Mouse (Mus musculus): ENCODE measurements at regions not wholly inside any gene's neighbourhood (a gene's known extent, or its start where the extent isn't known, plus 50 kb on each side); places are given as distances from the start of the nearest gene placed in this dataset.

- H3K4me3 ChIP-seq (ENCODE audit: insufficient read depth, poor library complexity, severe bottlenecking): no peak overlapping the region
These were observed 96.2 kb upstream of the Trpc7 start for GRCm38 (mm10) chr13:56992022-56992421.

GRCm38 (mm10) chr13:56974063-56974462 lies 78.3 kb upstream of the Trpc7 start:
- TF ChIP-seq MYOD1 (IDR thresholded peaks at IDR 0.05; ENCODE audit: control insufficient read depth, insufficient read length, low read depth): no peak
- Histone ChIP-seq H3K27me3 (ENCODE audit: control insufficient read depth, insufficient read depth, insufficient read length) (no peaks in the 10 kb centered on the region), H3ac (ENCODE audit: control insufficient read depth, insufficient read length, low read depth) (no peak overlapping the region), H3K79me3 (ENCODE audit: low read depth) (no peaks in the 10 kb centered on the region), H3K79me2 (ENCODE audit: control insufficient read depth, insufficient read depth) (no peaks in the 10 kb centered on the region), H3K36me3 (ENCODE audit: control insufficient read depth, insufficient read depth) (no peaks in the 10 kb centered on the region), H3K4me3 (ENCODE audit: insufficient read depth, poor library complexity, severe bottlenecking) (no peak overlapping the region)

More at GRCm38 (mm10) chr13:56992022-56992421, 96.2 kb upstream of the Trpc7 start:
- Histone ChIP-seq H3K36me3 (ENCODE audit: control insufficient read depth, insufficient read depth) (no peaks in the 10 kb centered on the region), H3K27me3 (ENCODE audit: control insufficient read depth, insufficient read depth, insufficient read length) (no peaks in the 10 kb centered on the region), H3K79me2 (ENCODE audit: control insufficient read depth, insufficient read depth) (no peaks in the 10 kb centered on the region), H3K79me3 (ENCODE audit: low read depth) (no peaks in the 10 kb centered on the region), H3ac (ENCODE audit: control insufficient read depth, insufficient read length, low read depth) (no peak overlapping the region)
- TF ChIP-seq MYOG (IDR thresholded peaks at IDR 0.05; ENCODE audit: control insufficient read depth, extremely low read depth, insufficient read length) (no peak), MAX (IDR thresholded peaks at IDR 0.05) (no peak), CTCF (IDR thresholded peaks at IDR 0.05; ENCODE audit: control insufficient read depth, insufficient read depth, insufficient read length) (no peak), MYOD1 (IDR thresholded peaks at IDR 0.05; ENCODE audit: control insufficient read depth, insufficient read length, low read depth) (no peak), FOSL1 (IDR thresholded peaks at IDR 0.05; ENCODE audit: insufficient read depth, low read length, poor library complexity, severe bottlenecking) (no peak), USF1 (IDR thresholded peaks at IDR 0.05; ENCODE audit: low read depth) (no peak), CEBPB (IDR thresholded peaks at IDR 0.05; ENCODE audit: low read depth) (no peak)

DNA sequence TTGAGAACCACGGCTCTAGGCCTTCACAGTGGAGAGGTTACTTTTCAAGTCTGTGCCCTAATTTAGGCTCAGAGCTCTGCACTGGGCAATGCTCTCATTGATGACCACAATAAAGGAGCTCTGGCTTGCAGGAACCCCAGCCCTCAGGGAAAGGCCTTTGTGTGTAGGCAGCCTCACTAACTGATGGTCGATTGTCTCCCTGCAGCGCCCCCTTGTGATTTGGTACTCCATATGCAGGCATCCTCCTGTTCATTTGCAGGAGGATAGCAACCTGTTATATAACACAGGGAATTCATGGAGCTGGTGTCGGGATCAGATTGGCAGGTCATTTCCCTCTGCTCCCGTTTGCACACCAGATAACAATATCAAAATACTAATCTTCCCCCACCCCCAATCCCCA lies 59.6 kb upstream of the Trpc7 start:
- TF ChIP-seq CTCF (IDR thresholded peaks at IDR 0.05; ENCODE audit: control insufficient read depth, insufficient read depth, insufficient read length): no peak
- TF ChIP-seq MAX (IDR thresholded peaks at IDR 0.05): no peak
- no peak for TF ChIP-seq MYOG (IDR thresholded peaks at IDR 0.05; ENCODE audit: control insufficient read depth, extremely low read depth, insufficient read length)
- no peak for TF ChIP-seq FOSL1 (IDR thresholded peaks at IDR 0.05; ENCODE audit: insufficient read depth, low read length, poor library complexity, severe bottlenecking)
- TF ChIP-seq USF1 (IDR thresholded peaks at IDR 0.05; ENCODE audit: low read depth): no peak
- no peak for TF ChIP-seq CEBPB (IDR thresholded peaks at IDR 0.05; ENCODE audit: low read depth)
- TF ChIP-seq MYOD1 (IDR thresholded peaks at IDR 0.05; ENCODE audit: control insufficient read depth, insufficient read length, low read depth): no peak
- Histone ChIP-seq H3ac (ENCODE audit: control insufficient read depth, insufficient read length, low read depth) (no peak overlapping the region), H3K36me3 (ENCODE audit: control insufficient read depth, insufficient read depth) (no peaks in the 10 kb centered on the region), H3K79me3 (ENCODE audit: low read depth) (no peaks in the 10 kb centered on the region), H3K27me3 (ENCODE audit: control insufficient read depth, insufficient read depth, insufficient read length) (no peaks in the 10 kb centered on the region), H3K4me3 (ENCODE audit: insufficient read depth, poor library complexity, severe bottlenecking) (no peak overlapping the region), H3K79me2 (ENCODE audit: control insufficient read depth, insufficient read depth) (no peaks in the 10 kb centered on the region)

GRCm38 (mm10) chr13:56948086-56948485 lies 52.3 kb upstream of the Trpc7 start:
- TF ChIP-seq MAX (IDR thresholded peaks at IDR 0.05): no peak
- TF ChIP-seq USF1 (IDR thresholded peaks at IDR 0.05; ENCODE audit: low read depth): no peak
- TF ChIP-seq MYOD1 (IDR thresholded peaks at IDR 0.05; ENCODE audit: control insufficient read depth, insufficient read length, low read depth): no peak
- TF ChIP-seq CTCF (IDR thresholded peaks at IDR 0.05; ENCODE audit: control insufficient read depth, insufficient read depth, insufficient read length): no peak
- no peak for TF ChIP-seq FOSL1 (IDR thresholded peaks at IDR 0.05; ENCODE audit: insufficient read depth, low read length, poor library complexity, severe bottlenecking)
- TF ChIP-seq MYOG (IDR thresholded peaks at IDR 0.05; ENCODE audit: control insufficient read depth, extremely low read depth, insufficient read length): no peak
- no peak for TF ChIP-seq CEBPB (IDR thresholded peaks at IDR 0.05; ENCODE audit: low read depth)
- Histone ChIP-seq H3K27me3 (ENCODE audit: control insufficient read depth, insufficient read depth, insufficient read length) (no peaks in the 10 kb centered on the region), H3K4me3 (ENCODE audit: insufficient read depth, poor library complexity, severe bottlenecking) (no peak overlapping the region), H3K36me3 (ENCODE audit: control insufficient read depth, insufficient read depth) (no peaks in the 10 kb centered on the region), H3K79me3 (ENCODE audit: low read depth) (no peaks in the 10 kb centered on the region), H3K79me2 (ENCODE audit: control insufficient read depth, insufficient read depth) (no peaks in the 10 kb centered on the region), H3ac (ENCODE audit: control insufficient read depth, insufficient read length, low read depth) (no peak overlapping the region)

- Histone ChIP-seq H3K79me2 (ENCODE audit: control insufficient read depth, insufficient read depth) (no peaks in the 10 kb centered on the region), H3K79me3 (ENCODE audit: low read depth) (no peaks in the 10 kb centered on the region), H3ac (ENCODE audit: control insufficient read depth, insufficient read length, low read depth) (no peak overlapping the region), H3K27me3 (ENCODE audit: control insufficient read depth, insufficient read depth, insufficient read length) (no peaks in the 10 kb centered on the region), H3K36me3 (ENCODE audit: control insufficient read depth, insufficient read depth) (no peaks in the 10 kb centered on the region), H3K4me3 (ENCODE audit: insufficient read depth, poor library complexity, severe bottlenecking) (no peak overlapping the region)
- TF ChIP-seq MYOG (IDR thresholded peaks at IDR 0.05; ENCODE audit: control insufficient read depth, extremely low read depth, insufficient read length) (no peak), FOSL1 (IDR thresholded peaks at IDR 0.05; ENCODE audit: insufficient read depth, low read length, poor library complexity, severe bottlenecking) (no peak), CTCF (IDR thresholded peaks at IDR 0.05; ENCODE audit: control insufficient read depth, insufficient read depth, insufficient read length) (no peak), MAX (IDR thresholded peaks at IDR 0.05) (no peak)
These were observed 51.5 kb upstream of the Trpc7 start for GRCm38 (mm10) chr13:56947266-56947665.
